Mouse (Mus musculus): ENCODE data around the gene Carhsp1.

Gene Carhsp1

GRCm38 (mm10) chr16:8674165-8674564 lies 2.2 kb upstream of the Carhsp1 start:
- DNase-seq: peak; percentile 94

GRCm38 (mm10) chr16:8673343-8673742 lies 1.4 kb upstream of the Carhsp1 start:
- no peak for DNase-seq

- DNase-seq: no peak
Measured at GRCm38 (mm10) chr16:8672811-8673210, 856 bp upstream of the Carhsp1 start.

GRCm38 (mm10) chr16:8672350-8672687 lies 364 bp upstream of the Carhsp1 start:
- DNase-seq: no peak

- peak; percentile 92 for DNase-seq
Measured at GRCm38 (mm10) chr16:8670041-8671035, 1.6 kb downstream of the Carhsp1 start.

- no peak for DNase-seq
Measured at GRCm38 (mm10) chr16:8669432-8669831, 2.5 kb downstream of the Carhsp1 start.

GRCm38 (mm10) chr16:8668386-8668785 lies 3.6 kb downstream of the Carhsp1 start:
- DNase-seq: peak; percentile 92

- peak; percentile 97 for DNase-seq
Measured at GRCm38 (mm10) chr16:8667814-8668213, 4.1 kb downstream of the Carhsp1 start.

GRCm38 (mm10) chr16:8667261-8667660 lies 4.7 kb downstream of the Carhsp1 start:
- peak; percentile 97 for DNase-seq

- DNase-seq: peak; percentile 98
Measured at GRCm38 (mm10) chr16:8666452-8666851, 5.5 kb downstream of the Carhsp1 start.

GRCm38 (mm10) chr16:8665367-8665766 lies 6.6 kb downstream of the Carhsp1 start:
- peak; percentile 93 for DNase-seq

- peak; percentile 95 for DNase-seq
Measured at GRCm38 (mm10) chr16:8663606-8664539, 8.1 kb downstream of the Carhsp1 start.

- no peak for DNase-seq
Measured at GRCm38 (mm10) chr16:8663022-8663421, 8.9 kb downstream of the Carhsp1 start.

GRCm38 (mm10) chr16:8658764-8659163 lies 13.2 kb downstream of the Carhsp1 start:
- no peak for DNase-seq

GRCm38 (mm10) chr16:8658349-8658748 lies 13.6 kb downstream of the Carhsp1 start:
- no peak for DNase-seq

GRCm38 (mm10) chr16:8656256-8656655 lies 15.7 kb downstream of the Carhsp1 start:
- DNase-seq: no peak

- peak; percentile 90 for DNase-seq
Measured at GRCm38 (mm10) chr16:8655599-8655998, 16.4 kb downstream of the Carhsp1 start.

- no peak for DNase-seq
Measured at GRCm38 (mm10) chr16:8655108-8655507, 16.8 kb downstream of the Carhsp1 start.

- no peak for DNase-seq
Measured at GRCm38 (mm10) chr16:8650007-8650406, 21.9 kb downstream of the Carhsp1 start.

- DNase-seq: no peak
Measured at GRCm38 (mm10) chr16:8645546-8645945, 26.4 kb downstream of the Carhsp1 start.

GRCm38 (mm10) chr16:8643855-8644254 lies 28.1 kb downstream of the Carhsp1 start:
- DNase-seq: peak; percentile 89

- DNase-seq: no peak
Measured at GRCm38 (mm10) chr16:8639466-8640191, 32.3 kb downstream of the Carhsp1 start.

GRCm38 (mm10) chr16:8638131-8638530 lies 33.8 kb downstream of the Carhsp1 start:
- no peak for DNase-seq

Data from heart, adult 11 months (tissue).